19 mouse cellular contexts compared by ENCODE assay signal in the genomic region with DNA sequence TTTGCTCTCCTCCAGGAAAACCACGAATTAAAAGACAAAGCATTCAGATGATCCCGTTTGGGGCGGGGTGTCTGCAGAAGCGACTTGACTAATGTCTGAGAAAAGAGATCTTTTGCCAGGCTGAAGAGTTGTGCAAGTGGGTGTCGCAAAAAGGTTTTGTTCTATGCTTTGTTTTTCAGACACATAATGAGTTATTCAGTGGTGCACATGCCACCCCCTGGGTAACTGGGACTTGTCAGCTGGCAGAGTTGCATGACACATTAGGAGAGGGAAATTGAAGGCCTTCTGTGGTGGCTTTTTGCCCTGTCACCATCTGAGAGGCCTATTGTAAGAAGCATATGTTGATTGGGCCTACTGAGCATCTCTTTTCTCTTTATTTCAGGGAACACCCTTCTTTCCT. TPM values are rescaled to one million over a fixed set of nuclear protein-coding genes. Genes with fewer than 3 reads are reported as not detected.
DNase-seq lines count a peak whose midpoint lies in the region; ATAC-seq and TF ChIP-seq lines count a peak whose summit lies in the region.
"Had no signal": no experiment of that assay in that cellular context is flagged by ENCODE, and none has a peak within 500 bp of the region (broad histone marks: within the 10 kb centered on the region; RNA-seq: fewer than 3 reads in every experiment).

No protein-coding gene starts in this region.

- H3K27ac ChIP-seq in cerebellum, adult 2 months (ENCODE audit: insufficient read depth, low read length) = no peak overlapping the region
- H3K27ac ChIP-seq in forebrain, embryonic 16.5 days (ENCODE audit: low read length) = no peak overlapping the region
- H3K27ac ChIP-seq: embryonic facial prominence, embryonic 13.5 days; hindbrain, embryonic 13.5 days; intestine, embryonic 15.5 days; liver, embryonic 15.5 days; midbrain, embryonic 15.5 days had no signal

- no peak overlapping the region for H3K9ac ChIP-seq in forebrain, embryonic 16.5 days (replicated peaks; ENCODE audit: low read depth, low read length)
- H3K9ac ChIP-seq: embryonic facial prominence, embryonic 13.5 days; forebrain, postnatal 0 days; hindbrain, embryonic 13.5 days; intestine, embryonic 15.5 days; liver, embryonic 15.5 days; midbrain, embryonic 15.5 days had no signal

- no peaks in the 10 kb centered on the region for H3K4me1 ChIP-seq in cerebellum, adult 2 months (ENCODE audit: control insufficient read depth, insufficient read depth, low read length)
- H3K4me1 ChIP-seq in forebrain, embryonic 16.5 days (replicated peaks; ENCODE audit: control insufficient read depth, insufficient read depth, low read length) = peaks cover 9% of the 10 kb centered on the region
- H3K4me1 ChIP-seq: intestine, embryonic 15.5 days; megakaryocyte, embryonic 14.5 days had no signal

- WGBS in cerebellum, adult 2 months = 54% methylated on average over 5 of the region's 5 CpGs
- WGBS in forebrain, embryonic 16.5 days = 79% methylated on average over 5 of the region's 5 CpGs

- H3K9me3 ChIP-seq in forebrain, embryonic 16.5 days (ENCODE audit: control insufficient read depth, low read length) = no peaks in the 10 kb centered on the region
- H3K9me3 ChIP-seq: embryonic facial prominence, embryonic 13.5 days; hindbrain, embryonic 13.5 days; intestine, embryonic 15.5 days; liver, embryonic 15.5 days; megakaryocyte, embryonic 14.5 days; midbrain, embryonic 15.5 days had no signal

- no peaks in the 10 kb centered on the region for H3K27me3 ChIP-seq in cerebellum, adult 2 months (ENCODE audit: control insufficient read depth, insufficient read depth, low read length)
- H3K27me3 ChIP-seq in forebrain, embryonic 16.5 days (replicated peaks; ENCODE audit: control insufficient read depth, insufficient read depth, low read length) = no peaks in the 10 kb centered on the region
- H3K27me3 ChIP-seq: embryonic facial prominence, embryonic 13.5 days; hindbrain, embryonic 13.5 days; intestine, embryonic 15.5 days; liver, embryonic 15.5 days; midbrain, embryonic 15.5 days had no signal

- 0 out of 2 replicates have a peak, but pooled peaks have one; percentile 12 for ATAC-seq in granulocyte monocyte progenitor cell, adult 5-6 weeks (replicated peaks; ENCODE audit: poor library complexity, severe bottlenecking)
- ATAC-seq in forebrain, embryonic 16.5 days = no peak
- ATAC-seq: forebrain, postnatal 0 days; intestine, embryonic 15.5 days; midbrain, embryonic 15.5 days had no signal

- peak; percentile 24 for DNase-seq in layer of hippocampus, adult 11-12 months (ENCODE audit: low spot score)
- DNase-seq in layer of hippocampus, postnatal 25 days (ENCODE audit: extremely low spot score in 1 of 2, low spot score in 1 of 2) = no peak
- DNase-seq in adipocyte (ENCODE audit: low spot score) = peak; percentile 25
- DNase-seq in cerebellum, adult 2 months = peak; percentile 28 to 56
- DNase-seq in ovary, postnatal 36 days (ENCODE audit: low spot score) = no peak
- DNase-seq: adrenal gland, adult 8-10 months; forebrain, postnatal 0 days; gastrocnemius, postnatal 10 days; lung, postnatal 10 days; right cerebral cortex, postnatal 25 days; thymus, postnatal 4 days had no signal

- no peak for TF ChIP-seq POLR2A in cerebellum, adult 2 months (IDR thresholded peaks at IDR 0.05; ENCODE audit: borderline replicate concordance, insufficient read depth, low read length)

- H3K4me3 ChIP-seq in cerebellum, adult 2 months (replicated peaks; ENCODE audit: insufficient read depth, low read depth, low read length) = no peak overlapping the region
- H3K4me3 ChIP-seq in forebrain, embryonic 16.5 days (replicated peaks; ENCODE audit: low read length) = no peak overlapping the region
- H3K4me3 ChIP-seq: embryonic facial prominence, embryonic 13.5 days; hindbrain, embryonic 13.5 days; intestine, embryonic 15.5 days; liver, embryonic 15.5 days; megakaryocyte, embryonic 14.5 days; midbrain, embryonic 15.5 days had no signal

- no peak for TF ChIP-seq CTCF in cerebellum, adult 2 months (IDR thresholded peaks at IDR 0.05; ENCODE audit: borderline replicate concordance, insufficient read depth, low read depth, low read length)

- no peak overlapping the region for H3K4me2 ChIP-seq in forebrain, embryonic 16.5 days (ENCODE audit: low read length)
- H3K4me2 ChIP-seq: embryonic facial prominence, embryonic 13.5 days; hindbrain, embryonic 13.5 days; intestine, embryonic 15.5 days; liver, embryonic 15.5 days; midbrain, embryonic 15.5 days had no signal

- no peaks in the 10 kb centered on the region for H3K36me3 ChIP-seq in forebrain, embryonic 16.5 days (ENCODE audit: control insufficient read depth, insufficient read depth)
- H3K36me3 ChIP-seq: embryonic facial prominence, embryonic 13.5 days; hindbrain, embryonic 13.5 days; intestine, embryonic 15.5 days; liver, embryonic 15.5 days; midbrain, embryonic 15.5 days had no signal

RNA-seq across cellular contexts. Expression of gene Smoc1, which starts 20.3 kb away (rescaled TPM):
- total RNA-seq in layer of hippocampus, postnatal 25 days (2021) = 1 to 10 TPM; 5.9 to 7.6 TPM
- polyA plus RNA-seq in cerebellum, adult 2 months (2012; rRNA removed) = 10.3 and 10.8 TPM in 2 replicates
- total RNA-seq in granulocyte monocyte progenitor cell, adult 5-6 weeks (2014; fragmentation: Nextera tagmentation) = 0.64 TPM in 1 of 2 replicates, not detected in the other
- total RNA-seq in granulocyte monocyte progenitor cell, adult 5-6 weeks (2017) = 0.31 and 1.2 TPM in 2 replicates
- 12.8 and 13.2 TPM in 2 replicates for polyA plus RNA-seq in forebrain, embryonic 16.5 days (2015; fragmentation: Nextera tagmentation; extraction: Ambion mirVana)

Comparison
In these comparisons a context has a peak if more than half of its experiments do, and no peak if none do; other contexts are left out.
1. DNase-seq: peak in layer of hippocampus, adult 11-12 months (single experiment), adipocyte (single experiment) and cerebellum, adult 2 months (2 of 2); none in layer of hippocampus, postnatal 25 days (0 of 2) and ovary, postnatal 36 days (single experiment).